Mouse (Mus musculus) intestine, embryonic 14.5 days (tissue): Measurements from ENCODE around the gene Acap3. TPM values are rescaled to one million over a fixed set of nuclear protein-coding genes. Genes with fewer than 3 reads are reported as not detected.

Experiments used
- ATAC-seq: fragments of 200-750 bp; cut with Nextera tagmentation; replicated peaks from 2 replicates; pipeline ENCODE4 v1.8.0; 2017; ENCODE audit warnings: low read depth, moderate number of reproducible peaks, moderate TSS enrichment, moderate library complexity; ENCODE audit not compliant: low FRiP score, low TSS enrichment
- DNase-seq: peaks from one replicate; pipeline ENCODE4 v3.0.0-alpha.2; 2018; ENCODE audit warnings: low spot score
- H3K27ac ChIP-seq: fragments of 300-500 bp; sonication (generic); 2 replicates; pipeline ENCODE4 v1.5.1; 2014; ENCODE audit warnings: low read depth, mild to moderate bottlenecking, control low read depth
- H3K27me3 ChIP-seq: fragments of 300-500 bp; sonication (generic); replicated peaks from 2 replicates; pipeline ENCODE4 v1.6.1; 2014; ENCODE audit warnings: low read length, control low read depth; ENCODE audit not compliant: control insufficient read depth, insufficient read depth
- H3K36me3 ChIP-seq: fragments of 300-500 bp; sonication (generic); 2 replicates; pipeline ENCODE4 v1.6.1; 2014; ENCODE audit warnings: low read length, control low read depth; ENCODE audit not compliant: control insufficient read depth, insufficient read depth
- H3K4me1 ChIP-seq: fragments of 300-500 bp; sonication (generic); replicated peaks from 2 replicates; pipeline ENCODE4 v1.6.1; 2014; ENCODE audit warnings: low read length, control low read depth, mixed read lengths; ENCODE audit not compliant: control insufficient read depth, insufficient read depth
- H3K4me2 ChIP-seq: fragments of 300-500 bp; sonication (generic); 2 replicates; pipeline ENCODE4 v1.6.1; 2014; ENCODE audit warnings: low read length
- H3K4me3 ChIP-seq: fragments of 300-500 bp; sonication (generic); 2 replicates; pipeline ENCODE4 v1.5.1; 2014; ENCODE audit warnings: low read depth, low read length, control low read depth, mixed read lengths
- H3K9ac ChIP-seq: fragments of 300-500 bp; sonication (generic); 2 replicates; pipeline ENCODE4 v1.6.1; 2014; ENCODE audit warnings: mild to moderate bottlenecking, low read length
- H3K9me3 ChIP-seq: fragments of 300-500 bp; sonication (generic); 2 replicates; pipeline ENCODE4 v1.6.1; 2016; ENCODE audit warnings: low read length, control low read depth; ENCODE audit not compliant: control insufficient read depth
- WGBS: fragments of 180-500 bp; shearing (Covaris S2); extraction: QIAGEN DNeasy Blood & Tissue Kit; methylation state at CpG from one replicate; pipeline ENCODE4 v1.1.7; 2014; 5-methylcytosine and 5-hydroxymethylcytosine counted together
- polyA plus RNA-seq: library from polyadenylated mRNA; unstranded; fragments of >200 nt; fragmentation: Nextera tagmentation; extraction: Ambion mirVana; gene quantifications from 2 replicates; pipeline ENCODE4 v1.2.1, GENCODE M21; 2014

The Acap3 gene
- polyA plus RNA-seq, 1 experiment from 2014 or later: 16.6 TPM

GRCm38 (mm10) chr4:155851951-155852411 lies 39.6 kb upstream of the Acap3 start:
- H3K9ac ChIP-seq: no peak overlapping the region
- H3K27me3 ChIP-seq: no peaks in the 10 kb centered on the region
- H3K36me3 ChIP-seq: peaks cover 32% of the 10 kb centered on the region
- no peak overlapping the region for H3K4me2 ChIP-seq
- H3K4me1 ChIP-seq: peaks cover 17% of the 10 kb centered on the region
- DNase-seq (no peak), ATAC-seq (no peak)
- no peak overlapping the region for H3K4me3 ChIP-seq
- H3K9me3 ChIP-seq: no peaks in the 10 kb centered on the region
- 90% methylated on average over 2 of the region's 2 CpGs for WGBS
- no peak overlapping the region for H3K27ac ChIP-seq

- H3K27me3 ChIP-seq: no peaks in the 10 kb centered on the region
- DNase-seq: no peak
- H3K4me2 ChIP-seq: no peak overlapping the region
- WGBS: 84% methylated on average over 9 of the region's 9 CpGs
- peaks cover 11% of the 10 kb centered on the region for H3K4me1 ChIP-seq
- no peak overlapping the region for H3K4me3 ChIP-seq
- H3K9me3 ChIP-seq: no peaks in the 10 kb centered on the region
- no peak overlapping the region for H3K27ac ChIP-seq
- H3K9ac ChIP-seq: no peak overlapping the region
- no peak for ATAC-seq
- peaks cover 45% of the 10 kb centered on the region for H3K36me3 ChIP-seq
Observed at GRCm38 (mm10) chr4:155853421-155853820, 38.2 kb upstream of the Acap3 start.

- no peak overlapping the region for H3K9ac ChIP-seq
- H3K4me1 ChIP-seq: no peaks in the 10 kb centered on the region
- no peak overlapping the region for H3K27ac ChIP-seq
- peaks cover 52% of the 10 kb centered on the region for H3K36me3 ChIP-seq
- DNase-seq (no peak), ATAC-seq (0 out of 2 replicates have a peak, but pooled peaks have one; percentile 21)
- no peaks in the 10 kb centered on the region for H3K9me3 ChIP-seq
- H3K27me3 ChIP-seq: no peaks in the 10 kb centered on the region
- WGBS: 97% methylated on average over 12 of the region's 12 CpGs
- H3K4me3 ChIP-seq: no peak overlapping the region
- no peak overlapping the region for H3K4me2 ChIP-seq
Observed at GRCm38 (mm10) chr4:155854991-155855390, 36.6 kb upstream of the Acap3 start.

GRCm38 (mm10) chr4:155856071-155856470 lies 35.6 kb upstream of the Acap3 start:
- Histone ChIP-seq H3K9me3 (no peaks in the 10 kb centered on the region), H3K27ac (no peak overlapping the region), H3K27me3 (no peaks in the 10 kb centered on the region), H3K36me3 (peaks cover 60% of the 10 kb centered on the region), H3K4me3 (no peak overlapping the region), H3K4me2 (no peak overlapping the region), H3K9ac (no peak overlapping the region), H3K4me1 (no peaks in the 10 kb centered on the region)
- ATAC-seq (no peak), DNase-seq (no peak)
- 92% methylated on average over 12 of the region's 12 CpGs for WGBS

GRCm38 (mm10) chr4:155856881-155857280 lies 34.7 kb upstream of the Acap3 start:
- H3K36me3 ChIP-seq: peaks cover 62% of the 10 kb centered on the region
- no peak overlapping the region for H3K4me3 ChIP-seq
- no peaks in the 10 kb centered on the region for H3K4me1 ChIP-seq
- no peak overlapping the region for H3K27ac ChIP-seq
- H3K27me3 ChIP-seq: no peaks in the 10 kb centered on the region
- no peak overlapping the region for H3K9ac ChIP-seq
- no peaks in the 10 kb centered on the region for H3K9me3 ChIP-seq
- no peak overlapping the region for H3K4me2 ChIP-seq
- no peak for DNase-seq
- ATAC-seq: no peak
- 86% methylated on average over 3 of the region's 3 CpGs for WGBS

- no peaks in the 10 kb centered on the region for H3K27me3 ChIP-seq
- peak; percentile 97 for DNase-seq
- no peak overlapping the region for H3K4me2 ChIP-seq
- no peak overlapping the region for H3K4me3 ChIP-seq
- ATAC-seq: peak; percentile 55
- H3K4me1 ChIP-seq: no peaks in the 10 kb centered on the region
- 16% methylated on average over 13 of the region's 13 CpGs for WGBS
- H3K9ac ChIP-seq: no peak overlapping the region
- no peak overlapping the region for H3K27ac ChIP-seq
- H3K36me3 ChIP-seq: peaks cover 54% of the 10 kb centered on the region
- no peaks in the 10 kb centered on the region for H3K9me3 ChIP-seq
Observed at GRCm38 (mm10) chr4:155859318-155859717, 32.3 kb upstream of the Acap3 start.

- H3K27ac ChIP-seq: no peak overlapping the region
Observed at GRCm38 (mm10) chr4:155861787-155862186, 29.8 kb upstream of the Acap3 start.

GRCm38 (mm10) chr4:155863001-155863400 lies 28.6 kb upstream of the Acap3 start, which contains the start of gene Tas1r3:
Gene Tas1r3 (minus strand): TSS chr4:155863362.
- no peak for ATAC-seq

More at GRCm38 (mm10) chr4:155861787-155862186, 29.8 kb upstream of the Acap3 start:
- Histone ChIP-seq H3K4me2 (no peak overlapping the region), H3K9me3 (no peaks in the 10 kb centered on the region), H3K36me3 (peaks cover 49% of the 10 kb centered on the region), H3K27me3 (no peaks in the 10 kb centered on the region), H3K4me1 (no peaks in the 10 kb centered on the region), H3K9ac (no peak overlapping the region), H3K4me3 (no peak overlapping the region)
- ATAC-seq (no peak), DNase-seq (no peak)
- WGBS: 90% methylated on average over 7 of the region's 7 CpGs

GRCm38 (mm10) chr4:155868614-155869298 lies 22.9 kb upstream of the Acap3 start:
- Histone ChIP-seq H3K36me3 (peaks cover 41% of the 10 kb centered on the region), H3K27ac (no peak overlapping the region), H3K9ac (peak overlapping the region; percentile 66), H3K4me1 (peaks cover 17% of the 10 kb centered on the region), H3K4me3 (peak overlapping the region; percentile 73), H3K9me3 (no peaks in the 10 kb centered on the region), H3K27me3 (no peaks in the 10 kb centered on the region), H3K4me2 (peak overlapping the region; percentile 88)
- WGBS: 8% methylated on average over 22 of the region's 22 CpGs
- DNase-seq: no peak
- peak; percentile 47 for ATAC-seq

More at GRCm38 (mm10) chr4:155863001-155863400, 28.6 kb upstream of the Acap3 start, which contains the start of gene Tas1r3:
- H3K27me3 ChIP-seq: no peaks in the 10 kb centered on the region
- H3K9me3 ChIP-seq: no peaks in the 10 kb centered on the region
- no peak within 1 kb of the TSS for H3K4me3 ChIP-seq
- peaks cover 45% of the 10 kb centered on the region for H3K36me3 ChIP-seq
- DNase-seq: no peak
- H3K9ac ChIP-seq: no peak within 1 kb of the TSS
- H3K27ac ChIP-seq: no peak within 1 kb of the TSS
- peaks cover under 1% of the 10 kb centered on the region; the same call in 1 of the 2 replicates for H3K4me1 ChIP-seq
- H3K4me2 ChIP-seq: no peak within 1 kb of the TSS
- WGBS: 78% methylated on average over 5 of the region's 5 CpGs
